Mouse (Mus musculus) G1E-ER4 (cell line): ENCODE results near the gene C1qtnf4. TPM values are rescaled to one million over a fixed set of nuclear protein-coding genes. Genes with fewer than 3 reads are reported as not detected.

Experiments
- GATA1 ChIP-seq: IDR thresholded peaks from one replicate; pipeline ENCODE4 v1.8.0; 2012; ENCODE audit warnings: low read length, inconsistent platforms
- polyA plus RNA-seq: library from polyadenylated mRNA; stranded (reverse); fragments of >175 nt; gene quantifications from 2 replicates; pipeline ENCODE4 v1.2.3, GENCODE M21; 2012

C1qtnf4 gene
- polyA plus RNA-seq, 1 experiment: not detected

DNA sequence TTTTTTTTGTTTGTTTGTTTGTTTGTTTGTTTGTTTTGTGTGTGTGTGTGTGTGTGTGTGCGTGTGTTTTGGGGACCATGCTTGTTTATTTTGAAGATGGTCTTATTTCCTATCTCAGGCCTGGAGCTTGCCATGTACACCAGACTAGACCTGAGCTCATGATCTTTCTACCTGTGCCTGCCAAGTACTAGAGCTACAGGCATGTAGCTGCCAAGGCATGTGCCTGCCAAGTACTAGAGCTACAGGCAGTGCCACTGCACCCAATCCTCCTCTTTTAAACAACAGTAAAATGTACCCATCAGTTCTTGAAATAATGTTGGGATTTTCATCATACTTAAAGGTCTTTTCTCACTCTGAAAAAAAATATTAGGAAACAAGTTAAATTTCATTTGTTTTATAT lies 11.6 kb upstream of the C1qtnf4 start:
- no peak for TF ChIP-seq GATA1

DNA sequence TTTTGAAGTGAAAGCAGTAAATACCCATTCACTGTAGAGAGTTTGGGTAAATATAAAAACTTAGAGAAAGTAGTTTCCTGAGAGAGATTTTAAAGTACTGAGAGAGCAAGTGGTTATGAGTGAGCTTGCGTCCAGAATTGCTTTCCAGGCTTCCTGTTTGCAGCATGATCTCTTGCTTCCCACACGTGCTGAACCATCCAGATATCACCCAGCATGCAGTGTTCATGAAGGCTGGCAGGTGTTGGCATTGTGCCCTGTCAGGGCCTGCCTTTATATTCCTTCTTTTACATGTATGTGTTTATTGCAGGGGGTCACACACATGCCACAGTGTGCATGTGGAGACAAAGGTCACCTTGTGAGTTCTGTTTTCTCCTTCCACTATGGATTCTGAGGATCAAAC lies 10.4 kb upstream of the C1qtnf4 start:
- no peak for TF ChIP-seq GATA1

- TF ChIP-seq GATA1: no peak
Observed at GRCm38 (mm10) chr2:90877584-90878259, 7.9 kb upstream of the C1qtnf4 start.

DNA sequence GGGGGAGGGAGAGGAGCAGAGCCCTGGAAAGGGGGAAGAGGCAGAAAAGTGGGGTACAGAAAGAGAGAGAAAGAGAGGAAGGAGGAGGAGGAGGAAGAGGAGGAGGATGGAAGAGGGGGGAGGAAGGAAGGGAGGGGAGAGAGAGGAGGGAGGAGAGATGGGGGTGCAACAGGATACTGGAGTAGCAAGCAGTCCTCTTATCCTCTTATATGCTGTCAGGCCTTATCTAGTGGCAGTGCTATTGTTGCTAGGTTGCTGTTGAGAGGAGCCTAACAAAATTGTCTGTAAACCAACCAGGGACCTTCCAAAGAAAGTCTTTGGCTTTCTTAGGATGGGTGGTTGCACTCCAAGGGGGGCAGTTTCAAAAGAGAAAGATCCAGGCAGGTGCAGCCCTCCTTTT lies 6.2 kb upstream of the C1qtnf4 start:
- no peak for TF ChIP-seq GATA1

DNA sequence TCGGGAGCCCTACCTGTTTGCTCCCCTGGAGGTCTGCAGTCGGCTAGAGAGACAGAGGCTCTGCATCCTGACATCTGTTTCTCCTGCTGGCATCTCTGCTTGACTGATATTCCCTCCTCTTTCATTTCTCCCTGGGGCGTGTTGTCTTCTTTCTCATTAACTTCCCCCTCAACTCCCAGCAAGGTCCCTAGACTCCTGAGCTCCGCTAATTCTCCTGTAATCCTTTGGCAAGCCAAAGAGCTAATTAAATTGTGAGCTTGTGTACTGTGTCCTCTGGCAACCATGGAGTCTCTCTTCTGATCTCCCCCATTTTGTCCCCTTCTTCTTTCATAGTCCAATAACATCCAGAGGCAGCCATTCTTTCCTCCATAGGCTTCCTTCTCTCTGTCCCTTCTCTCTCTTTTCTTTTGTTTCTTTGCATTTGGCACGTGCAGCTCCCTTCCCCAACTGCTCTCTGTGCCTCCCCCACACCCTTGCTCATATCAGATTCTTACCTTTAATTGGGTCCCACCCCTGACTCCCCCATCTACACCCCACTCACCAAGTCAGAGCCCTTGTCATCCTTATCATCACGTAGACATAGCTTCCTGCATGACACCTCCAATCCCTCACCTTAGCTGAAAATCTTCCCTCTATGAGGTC lies 5.4 kb upstream of the C1qtnf4 start:
- TF ChIP-seq GATA1: no peak

GRCm38 (mm10) chr2:90881824-90882223 lies 3.8 kb upstream of the C1qtnf4 start:
- TF ChIP-seq GATA1: no peak

DNA sequence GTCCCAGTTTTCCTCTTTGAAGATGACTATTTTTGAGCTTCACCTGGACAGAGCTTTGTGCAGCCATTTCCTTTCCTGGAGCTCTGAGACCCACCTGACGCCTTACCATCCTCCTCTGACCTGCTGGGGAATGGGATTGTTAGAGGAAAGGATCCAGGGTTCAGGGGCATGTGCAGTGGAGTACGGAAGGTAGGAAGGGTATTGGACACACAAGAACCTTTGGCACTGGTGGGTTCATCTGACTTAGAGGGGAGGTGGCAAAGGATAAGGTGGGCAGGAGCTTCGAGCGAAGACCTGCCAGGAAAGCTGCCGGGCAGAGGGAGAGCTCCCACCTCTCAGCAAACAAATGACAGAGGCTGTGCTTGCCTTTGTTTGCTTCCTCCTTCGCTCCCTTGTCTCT lies 776 bp downstream of the C1qtnf4 start:
- no peak for TF ChIP-seq GATA1

DNA sequence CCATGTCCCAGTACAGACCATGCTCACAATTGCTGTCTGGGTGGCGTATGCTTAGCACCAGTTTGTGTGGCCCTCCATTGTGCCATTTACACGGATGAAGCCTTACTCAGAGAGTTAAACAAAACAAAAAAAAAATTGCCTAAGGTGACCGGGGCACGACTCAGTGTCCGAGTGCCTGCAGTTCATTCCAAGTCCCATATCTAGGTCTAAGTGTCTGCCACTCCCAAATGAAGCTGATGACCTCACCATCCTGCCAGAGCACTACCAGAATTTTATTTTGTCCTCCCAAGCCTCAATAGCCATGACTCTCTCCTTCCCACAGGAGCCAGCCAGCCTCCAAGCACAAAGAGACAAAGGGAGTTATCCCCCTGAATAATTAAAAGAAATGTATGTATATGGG lies 2.0 kb downstream of the C1qtnf4 start:
- no peak for TF ChIP-seq GATA1

- TF ChIP-seq GATA1: no peak
Observed at GRCm38 (mm10) chr2:90889550-90890548, 4.2 kb downstream of the C1qtnf4 start.

- no peak for TF ChIP-seq GATA1
Observed at GRCm38 (mm10) chr2:90893673-90894298, 8.1 kb downstream of the C1qtnf4 start.

DNA sequence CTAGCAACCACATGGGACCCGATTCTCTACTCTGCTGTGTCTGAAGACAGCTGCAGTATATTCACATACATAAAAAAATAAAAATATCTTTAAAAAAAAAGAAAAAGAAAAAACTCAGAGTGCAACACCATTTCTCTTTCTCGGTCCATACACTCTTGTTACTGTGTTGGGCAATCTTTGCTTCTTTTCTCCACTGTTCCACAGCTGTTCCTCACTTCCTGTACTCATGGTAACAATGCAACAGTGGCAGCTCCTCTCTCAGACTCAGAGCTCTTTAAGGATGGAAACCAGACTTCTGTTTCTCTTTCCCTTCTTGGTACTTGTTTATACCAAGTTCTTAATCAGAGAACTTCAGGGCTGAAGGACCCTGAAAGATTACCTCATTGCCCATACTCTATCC lies 17.7 kb downstream of the C1qtnf4 start:
- no peak for TF ChIP-seq GATA1

GRCm38 (mm10) chr2:90904076-90904855 lies 18.6 kb downstream of the C1qtnf4 start, which contains the start of the genes Kbtbd4 and Ndufs3:
Gene Kbtbd4, plus strand, starts transcription at chr2:90904740.
Gene Ndufs3, minus strand, starts transcription at chr2:90904827.
- TF ChIP-seq GATA1: peak; percentile 11

GRCm38 (mm10) chr2:90904856-90905224 lies 19.2 kb downstream of the C1qtnf4 start:
- TF ChIP-seq GATA1: no peak

GRCm38 (mm10) chr2:90906721-90907120 lies 21.1 kb downstream of the C1qtnf4 start:
- no peak for TF ChIP-seq GATA1

DNA sequence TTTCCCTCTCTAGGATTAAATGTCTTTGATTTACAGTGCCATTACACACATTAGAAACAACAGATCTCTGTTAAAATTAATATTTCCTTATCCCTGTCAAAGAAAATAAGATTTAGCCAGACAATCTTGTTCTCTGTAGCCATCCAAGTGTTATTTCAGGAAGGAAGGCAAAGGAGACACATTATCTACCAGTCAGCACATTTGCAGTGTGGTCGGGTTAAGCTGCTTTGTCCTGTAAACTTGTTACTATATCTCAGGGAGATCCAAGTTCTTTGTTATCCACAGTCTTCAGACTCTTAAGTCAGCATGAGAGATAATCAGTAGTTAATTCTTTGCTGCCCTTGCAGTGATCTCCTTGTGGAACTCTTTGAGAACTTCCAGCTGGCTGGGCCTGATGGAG lies 25.2 kb downstream of the C1qtnf4 start:
- TF ChIP-seq GATA1: no peak

- TF ChIP-seq GATA1: no peak
Observed at GRCm38 (mm10) chr2:90911668-90912067, 26.0 kb downstream of the C1qtnf4 start.
